ENCODE assay signal across 8 mouse cellular contexts in the genomic region with DNA sequence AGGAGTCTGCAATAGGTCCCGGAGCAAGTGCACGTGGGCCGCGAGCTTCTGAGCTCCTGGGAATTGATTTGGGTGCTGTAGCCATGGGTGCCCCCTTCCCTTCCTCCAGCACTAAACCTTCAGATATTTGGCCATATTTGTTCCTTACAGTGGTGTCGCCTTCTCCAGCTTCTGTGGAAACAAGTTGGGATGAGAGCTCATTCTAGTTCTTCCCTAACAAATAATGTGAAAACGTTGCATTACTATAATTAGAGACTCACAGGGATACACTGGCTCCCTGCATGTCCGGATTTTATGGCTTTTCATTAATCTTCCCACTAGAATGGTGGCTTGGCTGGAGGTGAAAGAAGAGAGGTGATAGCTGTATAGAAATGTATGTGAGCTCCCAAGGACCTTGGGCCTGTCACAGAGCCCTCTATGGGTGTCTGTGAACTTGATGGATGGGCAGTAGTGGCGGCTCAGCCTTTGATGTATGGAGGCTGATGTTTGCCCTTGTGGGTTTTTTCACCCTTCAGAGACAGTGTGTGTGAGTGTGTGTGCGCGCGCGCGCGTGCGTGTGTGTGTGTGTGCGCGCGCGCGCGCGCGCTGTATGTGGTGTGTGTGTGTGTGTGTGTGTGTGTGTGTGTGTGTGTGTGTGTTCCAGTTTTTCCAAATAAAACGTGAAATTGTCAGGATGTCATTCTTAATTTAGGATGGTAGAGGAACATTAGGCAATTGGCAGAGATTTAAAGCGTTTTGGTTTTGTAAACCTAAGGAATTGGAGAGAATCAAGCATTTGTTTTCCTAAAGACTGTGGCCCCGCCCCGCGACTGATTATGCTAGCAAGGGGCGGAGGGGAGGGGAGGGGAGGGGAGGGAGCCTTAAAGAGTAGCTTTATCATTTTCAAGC. TPM values are rescaled to one million over a fixed set of nuclear protein-coding genes. Genes with fewer than 3 reads are reported as not detected.
DNase-seq lines count a peak whose midpoint lies in the region; ATAC-seq and TF ChIP-seq lines count a peak whose summit lies in the region.

No protein-coding gene starts in this region.

- H3K9ac ChIP-seq in lung, embryonic 14.5 days: peak overlapping the region; percentile 63; the same call in 1 of the 2 replicates
- H3K9ac ChIP-seq in midbrain, embryonic 13.5 days (replicated peaks): peak overlapping the region; percentile 83

- TF ChIP-seq POLR2A in cerebellum, adult 2 months (IDR thresholded peaks at IDR 0.05; ENCODE audit: borderline replicate concordance, insufficient read depth, low read length): no peak

- peak overlapping the region; percentile 94 for H3K4me2 ChIP-seq in lung, embryonic 14.5 days
- peak overlapping the region; percentile 87 for H3K4me2 ChIP-seq in midbrain, embryonic 13.5 days (replicated peaks)

- peak overlapping the region; percentile 65 for H3K4me3 ChIP-seq in lung, embryonic 14.5 days (ENCODE audit: low read depth, low read length)
- H3K4me3 ChIP-seq in cerebellum, adult 2 months (replicated peaks; ENCODE audit: insufficient read depth, low read depth, low read length): peak overlapping the region; percentile 92
- H3K4me3 ChIP-seq in midbrain, embryonic 13.5 days (replicated peaks): peak overlapping the region; percentile 77

- H3K27me3 ChIP-seq in lung, embryonic 14.5 days (ENCODE audit: insufficient read depth, low read length): peaks cover 9% of the 10 kb centered on the region; the same call in 1 of the 2 replicates
- no peaks in the 10 kb centered on the region for H3K27me3 ChIP-seq in cerebellum, adult 2 months (ENCODE audit: control insufficient read depth, insufficient read depth, low read length)
- peaks cover 27% of the 10 kb centered on the region for H3K27me3 ChIP-seq in midbrain, embryonic 13.5 days

- no peak overlapping the region; the same call in 1 of the 2 replicates for H3K27ac ChIP-seq in lung, embryonic 14.5 days (ENCODE audit: low read depth)
- no peak overlapping the region; the same call in 1 of the 2 replicates for H3K27ac ChIP-seq in cerebellum, adult 2 months (ENCODE audit: insufficient read depth, low read length)
- peak overlapping the region; percentile 84; the same call in 1 of the 2 replicates for H3K27ac ChIP-seq in midbrain, embryonic 13.5 days

- ATAC-seq in lung, embryonic 14.5 days (ENCODE audit: insufficient read depth): peak; percentile 23; the same call in 1 of the 2 replicates
- ATAC-seq in midbrain, embryonic 13.5 days: peak; percentile 27

- H3K4me1 ChIP-seq in lung, embryonic 14.5 days (ENCODE audit: insufficient read depth): no peaks in the 10 kb centered on the region
- H3K4me1 ChIP-seq in cerebellum, adult 2 months (ENCODE audit: control insufficient read depth, insufficient read depth, low read length): no peaks in the 10 kb centered on the region
- peaks cover 19% of the 10 kb centered on the region for H3K4me1 ChIP-seq in midbrain, embryonic 13.5 days (replicated peaks)

- TF ChIP-seq CTCF in lung, embryonic 14.5 days (IDR thresholded peaks at IDR 0.05; ENCODE audit: low read depth): no peak
- TF ChIP-seq CTCF in cerebellum, adult 2 months (IDR thresholded peaks at IDR 0.05; ENCODE audit: borderline replicate concordance, insufficient read depth, low read depth, low read length): no peak

- intact Hi-C loops in left cerebral cortex, postnatal 14 days (cut with DNase I): loop anchor here (10.0 kb wide), 1 partner anchor 322 kb away; no protein-coding TSS in a partner anchor

- no peaks in the 10 kb centered on the region for H3K36me3 ChIP-seq in lung, embryonic 14.5 days (ENCODE audit: insufficient read depth)
- H3K36me3 ChIP-seq in midbrain, embryonic 13.5 days: no peaks in the 10 kb centered on the region

- no peaks in the 10 kb centered on the region for H3K9me3 ChIP-seq in lung, embryonic 14.5 days (ENCODE audit: low read depth, low read length)
- H3K9me3 ChIP-seq in midbrain, embryonic 13.5 days: no peaks in the 10 kb centered on the region

- peak; percentile 80 for DNase-seq in lung, embryonic 14.5 days
- no peak for DNase-seq in lung, postnatal 25 days (ENCODE audit: low spot score)
- DNase-seq in cerebellum, adult 2 months: peak; percentile 61 to 67
- peak; percentile 24 to 27 for DNase-seq in frontal cortex, postnatal 10 days (ENCODE audit: low spot score in 2 of 2)
- peak; percentile 53 to 69 for DNase-seq in left cerebral cortex, postnatal 14 days (ENCODE audit: low spot score in 2 of 2)
- DNase-seq in thymus, postnatal 4 days: peak; percentile 49
- no peak for DNase-seq in ovary, postnatal 36 days (ENCODE audit: low spot score)

- WGBS in lung, embryonic 14.5 days: under 1% methylated on average over 29 of the region's 29 CpGs
- WGBS in cerebellum, adult 2 months: 1% methylated on average over 27 of the region's 29 CpGs
- under 1% methylated on average over 29 of the region's 29 CpGs for WGBS in midbrain, embryonic 13.5 days

RNA-seq across cellular contexts. Expression of a gene that starts 1.3 kb away (rescaled TPM):
- 16.2 and 18.1 TPM in 2 replicates for polyA plus RNA-seq in lung, embryonic 14.5 days (2014; fragmentation: Nextera tagmentation; extraction: Ambion mirVana)
- 14.8 and 15.1 TPM in 2 replicates for polyA plus RNA-seq in cerebellum, adult 2 months (2012; rRNA removed)
- 10 to 100 TPM; 93.0 to 93.3 TPM for total RNA-seq in left cerebral cortex, postnatal 14 days (2021)
- polyA plus RNA-seq in midbrain, embryonic 13.5 days (2015; fragmentation: Nextera tagmentation; extraction: Ambion mirVana): 9.1 and 11.6 TPM in 2 replicates

Comparison
In these comparisons a context has a peak if more than half of its experiments do, and no peak if none do; other contexts are left out.
1. DNase-seq: peak in lung, embryonic 14.5 days (single experiment), cerebellum, adult 2 months (2 of 2), frontal cortex, postnatal 10 days (2 of 2), left cerebral cortex, postnatal 14 days (2 of 2) and thymus, postnatal 4 days (single experiment); none in lung, postnatal 25 days (single experiment) and ovary, postnatal 36 days (single experiment).
2. Peak in every context shown above with its lines, with median percentiles within 50 percentile points of each other: H3K4me3 ChIP-seq.